Mouse (Mus musculus): ENCODE data around the gene Slc6a9. TPM values are rescaled to one million over a fixed set of nuclear protein-coding genes. Genes with fewer than 3 reads are reported as not detected.

The Slc6a9 gene
- polyA plus RNA-seq (2012; rRNA removed) = 98.7 and 128 TPM in 2 replicates

DNA sequence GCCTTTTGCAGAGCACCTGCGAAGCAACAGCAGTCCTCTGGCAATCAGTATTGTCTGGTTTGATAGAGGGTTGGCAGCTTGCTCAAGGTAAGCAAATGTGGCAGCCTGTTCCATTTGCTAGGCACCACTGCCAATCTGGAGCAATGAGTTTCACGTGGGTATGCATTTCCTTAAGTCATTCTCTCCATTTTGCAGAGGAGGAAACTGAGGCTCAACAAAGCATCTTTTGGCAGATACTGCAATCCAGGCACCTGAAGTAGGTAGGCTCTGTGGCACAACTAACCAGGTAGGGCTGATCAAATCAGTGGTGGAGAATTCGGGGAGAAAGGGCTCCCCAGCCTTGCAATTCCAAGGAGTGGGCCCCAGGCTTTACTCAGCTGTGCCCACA, at the start of gene Slc6a9:
Gene Slc6a9, plus strand, starts transcription at position 50 of the 388 bp plus-strand sequence.

GRCm38 (mm10) chr4:117872471-117872886, 38.2 kb downstream of the Slc6a9 start, which contains the start of gene Ccdc24:
Gene Ccdc24 (minus strand): TSS chr4:117872557.

DNA sequence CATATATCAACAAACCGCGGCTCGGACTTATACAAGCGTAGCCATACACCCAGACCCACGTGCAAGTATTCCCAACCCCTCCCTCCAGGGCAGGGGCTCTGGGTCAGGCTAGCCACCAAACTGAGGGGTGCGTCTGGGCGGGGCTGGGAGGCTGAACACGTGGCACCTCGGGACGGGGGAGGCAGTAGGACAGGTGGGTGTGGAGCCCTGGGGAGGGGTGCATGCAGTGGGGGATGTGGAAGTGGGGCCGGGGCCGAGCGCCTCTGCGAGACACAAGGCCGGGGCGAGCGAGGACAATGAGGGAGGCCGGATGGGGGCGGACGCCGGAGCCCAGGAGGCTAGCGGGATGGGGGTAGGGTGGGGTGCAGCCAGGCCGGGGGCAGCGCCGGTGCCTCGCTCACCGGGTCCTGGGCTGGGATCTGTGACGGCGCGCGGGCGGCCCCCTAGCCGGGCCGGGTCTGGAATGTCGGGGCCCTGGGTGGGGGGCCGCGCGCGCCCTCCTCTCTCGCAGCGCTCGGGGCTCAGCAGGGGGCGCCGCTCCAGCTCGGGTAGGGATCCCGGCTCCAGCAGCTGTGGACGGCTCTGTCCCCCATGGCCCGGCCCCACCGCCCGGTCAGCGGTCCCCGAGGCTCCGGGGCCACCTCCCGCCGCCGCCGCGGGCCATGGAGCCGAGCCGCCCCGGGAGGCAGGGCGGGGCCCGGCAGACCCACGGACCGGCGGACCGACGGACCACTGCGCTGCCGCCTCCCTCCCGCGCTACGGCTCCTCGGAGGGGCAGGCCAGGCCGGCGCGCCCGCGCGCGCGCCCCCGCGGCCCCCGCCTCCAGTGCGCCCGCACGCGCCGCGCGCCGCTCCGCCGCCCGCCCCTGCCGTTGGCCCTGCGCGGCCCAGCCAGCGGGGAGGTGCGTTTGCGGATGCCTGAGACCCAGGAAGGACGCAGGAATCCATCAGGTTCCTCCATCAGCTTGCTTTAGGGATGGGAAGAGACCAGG, 48.7 kb downstream of the Slc6a9 start, which contains the start of gene B4galt2:
Gene B4galt2, minus strand, starts transcription at position 787 of the 991 bp plus-strand sequence.

GRCm38 (mm10) chr4:117887133-117887532, 52.8 kb downstream of the Slc6a9 start, which contains the start of gene Atp6v0b:
Gene Atp6v0b (minus strand): TSS chr4:117887333.

DNA sequence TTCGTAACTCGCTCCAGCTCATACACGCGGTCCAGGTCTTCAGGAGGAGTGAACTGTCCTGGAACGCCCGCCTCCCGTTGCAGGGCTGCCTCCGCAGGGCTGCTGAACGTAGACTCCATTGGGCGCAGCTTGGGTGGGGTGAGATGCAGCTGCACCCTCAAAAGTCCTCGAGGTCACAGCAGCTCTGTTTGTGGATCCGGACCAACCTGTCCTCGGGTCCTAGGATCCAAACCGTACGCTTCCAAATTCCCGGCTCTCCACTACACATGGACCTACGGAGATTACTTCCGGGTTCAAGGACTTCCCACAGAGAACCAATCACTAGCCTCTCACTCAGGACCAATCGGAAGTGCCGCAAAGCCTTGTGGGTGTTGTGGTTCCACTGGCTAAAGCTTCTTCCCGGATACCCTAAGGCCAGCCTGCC, 57.4 kb downstream of the Slc6a9 start, which contains the start of gene Dph2:
Gene Dph2, minus strand, starts transcription at position 295 of the 424 bp plus-strand sequence.

GRCm38 (mm10) chr4:117914591-117915442, 80.5 kb downstream of the Slc6a9 start, which contains the start of gene Ipo13:
Gene Ipo13 (minus strand): TSS chr4:117914999.

Other genes with a start within 250 kb of the Slc6a9 start
- gene Dmap1, start 152.2 kb upstream of the Slc6a9 start, polyA plus RNA-seq (2012; rRNA removed) = 29.7 and 40.2 TPM in 2 replicates
- gene Gm12845, start 110.1 kb upstream of the Slc6a9 start, polyA plus RNA-seq (2012; rRNA removed) = not detected in 2 replicates
- 2.0 and 2.2 TPM in 2 replicates for gene Klf17, start 68.9 kb upstream of the Slc6a9 start, polyA plus RNA-seq (2012; rRNA removed)
- 18.0 and 25.8 TPM in 2 replicates for gene Ccdc24, start 38.1 kb downstream of the Slc6a9 start, polyA plus RNA-seq (2012; rRNA removed)
- 108 and 114 TPM in 2 replicates for gene B4galt2, start 49.0 kb downstream of the Slc6a9 start, polyA plus RNA-seq (2012; rRNA removed)
- gene Atp6v0b, start 52.8 kb downstream of the Slc6a9 start, polyA plus RNA-seq (2012; rRNA removed) = 425 and 428 TPM in 2 replicates
- 21.0 and 21.9 TPM in 2 replicates for gene Dph2, start 57.5 kb downstream of the Slc6a9 start, polyA plus RNA-seq (2012; rRNA removed)
- gene Ipo13, start 80.5 kb downstream of the Slc6a9 start, polyA plus RNA-seq (2012; rRNA removed) = 97.7 and 101 TPM in 2 replicates
- 4.5 and 6.4 TPM in 2 replicates for gene Artn, start 95.3 kb downstream of the Slc6a9 start, polyA plus RNA-seq (2012; rRNA removed)

All from ovary, adult 2 months (tissue).